Mouse (Mus musculus) CD8-positive naive resting alpha-beta T cell, adult 57 days (primary cell): ENCODE results near the gene Pramef8. TPM values are rescaled to one million over a fixed set of nuclear protein-coding genes. Genes with fewer than 3 reads are reported as not detected.

ENCODE experiments used
- total RNA-seq: library from RNA; stranded (reverse); gene quantifications from one replicate; pipeline ENCODE4 v1.2.4, GENCODE M21; 2023

Pramef8 gene
- 62.6 TPM for total RNA-seq

DNA sequence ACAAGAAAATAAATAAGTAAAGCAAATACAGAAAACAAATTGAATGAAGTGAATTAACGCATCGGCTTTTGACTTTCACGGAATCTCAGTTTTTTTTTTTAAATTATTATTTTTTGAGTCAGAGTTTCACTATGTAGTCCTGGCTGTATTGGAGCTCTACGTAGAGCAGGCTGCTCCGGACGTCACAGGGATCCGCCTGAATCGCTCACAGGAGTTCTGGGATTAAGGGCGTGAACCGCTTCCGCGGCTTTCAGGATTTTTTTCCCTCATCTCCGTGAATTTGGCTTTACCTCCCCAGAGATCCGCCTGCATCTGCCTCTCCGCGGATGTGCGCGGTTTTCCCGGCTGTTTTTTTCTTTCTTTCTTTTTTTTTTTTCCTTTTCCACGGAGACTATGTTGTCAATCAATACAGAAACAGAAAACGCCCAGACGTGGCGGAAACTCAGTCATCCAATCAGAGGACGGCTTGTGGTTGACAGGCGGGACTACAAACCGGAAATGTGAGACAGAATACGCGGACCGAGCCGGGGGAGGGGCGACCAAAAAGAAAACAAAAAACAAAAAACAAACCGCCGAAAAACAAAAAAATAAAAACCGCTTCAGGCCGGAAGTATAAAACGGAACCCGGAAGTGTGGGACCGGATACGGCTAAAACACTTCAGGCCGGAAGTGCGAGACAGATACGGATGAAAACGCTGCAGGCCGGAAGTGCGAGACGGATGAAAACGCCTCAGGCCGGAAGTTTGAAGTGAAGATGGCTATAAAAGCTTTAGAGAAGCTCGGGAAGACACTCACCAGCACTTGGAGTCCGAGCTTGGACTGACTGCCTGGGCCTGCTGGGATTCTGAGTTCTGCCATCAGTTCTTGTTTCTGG is at the start of gene Pramef8:
TSS of gene Pramef8 (plus strand) at position 208 of the 874 bp plus-strand sequence.

GRCm38 (mm10) chr4:143394181-143394580 is 18.0 kb upstream of the Pramef8 start, which contains the start of gene Pramel1:
Gene Pramel1 (plus strand): TSS chr4:143394428.

DNA sequence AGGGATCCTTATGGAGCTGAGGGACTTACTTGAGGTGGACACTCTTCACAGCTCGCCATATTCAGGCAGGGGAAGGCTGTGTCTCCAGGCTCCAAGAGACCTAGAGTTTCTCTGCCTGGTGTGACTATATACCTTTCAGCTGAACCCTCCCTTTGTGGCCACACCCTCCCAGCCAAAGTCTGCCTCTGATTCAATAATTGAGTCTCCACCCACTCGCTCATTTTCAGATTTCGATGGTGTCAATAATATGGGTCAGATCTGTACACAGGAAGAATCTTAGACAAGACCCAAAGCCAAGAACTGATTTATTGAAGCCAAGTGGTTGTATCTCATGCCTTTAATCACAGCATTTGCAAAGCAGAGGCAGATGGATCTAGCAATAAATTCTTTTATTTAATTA is 38.0 kb downstream of the Pramef8 start, which contains the start of gene Oog4:
TSS of gene Oog4 (minus strand) at position 101 of the 400 bp plus-strand sequence.

Other genes with a start within 250 kb of the Pramef8 start
- gene Prdm2, start 199.4 kb upstream of the Pramef8 start, total RNA-seq: 64.5 TPM
- not detected for gene Pdpn, start 112.9 kb upstream of the Pramef8 start, total RNA-seq
- gene Lrrc38, start 62.7 kb upstream of the Pramef8 start, total RNA-seq: not detected
- not detected for gene Pramel1, start 18.0 kb upstream of the Pramef8 start, total RNA-seq
- not detected for gene Oog4, start 37.9 kb downstream of the Pramef8 start, total RNA-seq
- gene Gm13043, start 98.9 kb downstream of the Pramef8 start, total RNA-seq: not detected
- gene Gm13040, start 123.5 kb downstream of the Pramef8 start, total RNA-seq: not detected
- not detected for gene BC080695, start 139.3 kb downstream of the Pramef8 start, total RNA-seq
- gene Gm13057, start 139.3 kb downstream of the Pramef8 start, total RNA-seq: not detected
- not detected for gene Gm13083, start 202.6 kb downstream of the Pramef8 start, total RNA-seq
- gene Gm13088, start 244.8 kb downstream of the Pramef8 start, total RNA-seq: not detected